Mouse (Mus musculus) megakaryocyte, embryonic 14.5 days (primary cell): ENCODE measurements around the gene Rnf43. TPM values are rescaled to one million over a fixed set of nuclear protein-coding genes. Genes with fewer than 3 reads are reported as not detected.

ENCODE experiments used
- H3K27me3 ChIP-seq: replicated peaks from 2 replicates; pipeline ENCODE3; 2012; ENCODE audit warnings: inconsistent platforms
- H3K36me3 ChIP-seq: replicated peaks from 2 replicates; pipeline ENCODE3; 2012; ENCODE audit warnings: low read length, inconsistent platforms, mixed read lengths
- H3K4me1 ChIP-seq: 2 replicates; pipeline ENCODE4 v1.6.1; 2012; ENCODE audit warnings: inconsistent platforms
- H3K4me3 ChIP-seq: replicated peaks from 2 replicates; pipeline ENCODE3; 2012; ENCODE audit warnings: moderate library complexity, mild to moderate bottlenecking, inconsistent platforms
- H3K9me3 ChIP-seq: 2 replicates; pipeline ENCODE4 v1.6.1; 2012; ENCODE audit warnings: inconsistent platforms
- FLI1 ChIP-seq: IDR thresholded peaks from 2 replicates; pipeline ENCODE4 v1.6.1; 2012; ENCODE audit warnings: low read length, inconsistent platforms, mixed read lengths
- GATA1 ChIP-seq: IDR thresholded peaks from 3 replicates; pipeline ENCODE4 v1.6.1; 2012; ENCODE audit warnings: mixed read lengths, low read length, inconsistent platforms, borderline replicate concordance
- polyA plus RNA-seq: library from polyadenylated mRNA; stranded (reverse); fragments of >175 nt; gene quantifications from 2 replicates; pipeline ENCODE4 v1.2.3, GENCODE M21; 2012; ENCODE audit warnings: low replicate concordance; ENCODE audit not compliant: insufficient read depth

Gene Rnf43
- polyA plus RNA-seq, 1 experiment = 1.0 TPM

DNA sequence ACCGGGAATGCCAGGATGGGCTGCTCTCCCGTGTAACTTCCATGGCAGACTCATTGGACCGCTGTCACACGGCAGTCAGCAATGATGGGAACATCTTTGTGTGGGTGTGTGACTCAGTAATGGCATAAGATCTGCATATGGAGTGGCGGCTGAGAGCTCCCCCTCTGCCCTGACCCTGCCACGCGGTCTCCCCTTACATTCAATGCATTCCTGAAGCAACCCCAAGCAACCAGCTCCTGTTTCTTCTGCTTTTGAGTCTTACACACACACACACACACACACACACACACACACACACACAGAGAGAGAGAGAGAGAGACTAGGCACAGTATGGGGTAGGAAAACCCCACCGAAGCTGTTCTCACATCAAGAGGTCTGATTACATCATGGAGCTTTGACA, 45.0 kb downstream of the Rnf43 start:
- Histone ChIP-seq H3K36me3 (peaks cover 28% of the 10 kb centered on the region), H3K4me1 (peaks cover 85% of the 10 kb centered on the region), H3K4me3 (peak overlapping the region; percentile 53), H3K27me3 (no peaks in the 10 kb centered on the region), H3K9me3 (no peaks in the 10 kb centered on the region)
- no peak for TF ChIP-seq GATA1
- no peak for TF ChIP-seq FLI1

GRCm38 (mm10) chr11:87708979-87709378, 46.5 kb downstream of the Rnf43 start:
- Histone ChIP-seq H3K4me1 (peaks cover 79% of the 10 kb centered on the region), H3K4me3 (no peak overlapping the region), H3K27me3 (no peaks in the 10 kb centered on the region), H3K9me3 (no peaks in the 10 kb centered on the region), H3K36me3 (peaks cover 22% of the 10 kb centered on the region)
- TF ChIP-seq FLI1 (no peak), GATA1 (no peak)

GRCm38 (mm10) chr11:87709513-87710261, 47.2 kb downstream of the Rnf43 start:
- H3K4me1 ChIP-seq = peaks cover 72% of the 10 kb centered on the region
- H3K27me3 ChIP-seq = no peaks in the 10 kb centered on the region
- H3K9me3 ChIP-seq = no peaks in the 10 kb centered on the region
- peak overlapping the region; percentile 11 for H3K4me3 ChIP-seq
- TF ChIP-seq FLI1 = no peak
- no peak for TF ChIP-seq GATA1
- peaks cover 15% of the 10 kb centered on the region for H3K36me3 ChIP-seq

- no peak overlapping the region for H3K4me3 ChIP-seq
- H3K36me3 ChIP-seq = peaks cover 11% of the 10 kb centered on the region
- peaks cover 72% of the 10 kb centered on the region for H3K4me1 ChIP-seq
- no peak for TF ChIP-seq FLI1
- TF ChIP-seq GATA1 = no peak
- no peaks in the 10 kb centered on the region for H3K9me3 ChIP-seq
- no peaks in the 10 kb centered on the region for H3K27me3 ChIP-seq
Measured at GRCm38 (mm10) chr11:87710262-87710615, 47.7 kb downstream of the Rnf43 start.

DNA sequence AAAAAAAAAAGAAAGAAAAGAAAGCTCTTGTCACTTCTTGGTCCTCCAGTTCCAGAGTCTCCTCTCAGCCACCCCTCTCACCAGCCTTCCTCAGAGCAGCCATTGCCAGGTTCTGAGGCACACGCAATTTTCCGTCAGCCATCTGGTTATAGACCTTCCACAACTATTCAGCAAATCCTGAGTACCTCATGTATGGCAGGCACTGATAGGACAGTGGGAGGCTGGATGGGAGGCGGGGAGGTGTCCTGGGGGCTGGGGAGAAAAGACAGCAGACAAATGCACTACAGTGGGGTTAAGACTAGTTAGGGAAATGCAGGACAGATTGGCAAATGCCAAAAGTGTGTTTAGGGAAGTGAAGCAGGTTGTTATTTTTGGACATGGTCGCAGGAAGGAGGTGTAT, 49.7 kb downstream of the Rnf43 start:
- no peaks in the 10 kb centered on the region for H3K36me3 ChIP-seq

DNA sequence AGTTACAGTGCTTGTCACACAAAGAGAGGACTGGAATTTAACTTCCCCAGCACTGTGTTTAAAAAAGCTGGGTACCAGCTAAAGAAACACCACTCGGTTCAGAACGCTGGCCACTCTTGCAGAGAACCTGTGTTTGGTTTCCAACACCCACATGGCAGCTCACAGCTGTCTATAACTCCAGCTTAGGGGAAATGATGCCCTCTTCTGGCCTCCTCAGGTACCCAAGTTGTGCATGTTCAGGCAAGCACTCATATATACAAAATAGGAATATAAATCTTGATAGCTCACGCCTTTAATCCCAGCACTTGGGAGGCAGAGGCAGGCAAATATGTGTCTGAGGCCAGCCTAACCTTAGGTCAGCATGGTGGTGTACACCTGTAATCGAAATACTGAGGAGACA, 53.5 kb downstream of the Rnf43 start:
- Histone ChIP-seq H3K4me3 (no peak overlapping the region), H3K9me3 (peaks cover 14% of the 10 kb centered on the region), H3K36me3 (peaks cover 12% of the 10 kb centered on the region), H3K4me1 (peaks cover 53% of the 10 kb centered on the region), H3K27me3 (peaks cover 2% of the 10 kb centered on the region)
- TF ChIP-seq FLI1 (no peak), GATA1 (no peak)

More for the DNA sequence above, 49.7 kb downstream of the Rnf43 start:
- no peak for TF ChIP-seq GATA1
- TF ChIP-seq FLI1 = no peak
- H3K9me3 ChIP-seq = peaks cover 6% of the 10 kb centered on the region
- peaks cover 78% of the 10 kb centered on the region for H3K4me1 ChIP-seq
- H3K4me3 ChIP-seq = peak overlapping the region; percentile 14
- no peaks in the 10 kb centered on the region for H3K27me3 ChIP-seq

GRCm38 (mm10) chr11:87719526-87719925, 57.0 kb downstream of the Rnf43 start:
- no peak overlapping the region for H3K4me3 ChIP-seq
- peaks cover 20% of the 10 kb centered on the region for H3K9me3 ChIP-seq
- H3K27me3 ChIP-seq = peaks cover 2% of the 10 kb centered on the region
- H3K4me1 ChIP-seq = peaks cover 52% of the 10 kb centered on the region
- TF ChIP-seq FLI1 (no peak), GATA1 (no peak)
- H3K36me3 ChIP-seq = peaks cover 23% of the 10 kb centered on the region

- Histone ChIP-seq H3K4me1 (peaks cover 57% of the 10 kb centered on the region), H3K27me3 (peaks cover 2% of the 10 kb centered on the region), H3K4me3 (no peak overlapping the region), H3K9me3 (peaks cover 20% of the 10 kb centered on the region), H3K36me3 (peaks cover 23% of the 10 kb centered on the region)
- no peak for TF ChIP-seq FLI1
- TF ChIP-seq GATA1 = no peak
Measured at GRCm38 (mm10) chr11:87720324-87720723, 57.8 kb downstream of the Rnf43 start.

- Histone ChIP-seq H3K27me3 (peaks cover 2% of the 10 kb centered on the region), H3K9me3 (peaks cover 15% of the 10 kb centered on the region), H3K36me3 (peaks cover 23% of the 10 kb centered on the region), H3K4me3 (no peak overlapping the region), H3K4me1 (peaks cover 57% of the 10 kb centered on the region)
- TF ChIP-seq GATA1 (no peak), FLI1 (no peak)
Measured at GRCm38 (mm10) chr11:87720839-87721238, 58.3 kb downstream of the Rnf43 start.

DNA sequence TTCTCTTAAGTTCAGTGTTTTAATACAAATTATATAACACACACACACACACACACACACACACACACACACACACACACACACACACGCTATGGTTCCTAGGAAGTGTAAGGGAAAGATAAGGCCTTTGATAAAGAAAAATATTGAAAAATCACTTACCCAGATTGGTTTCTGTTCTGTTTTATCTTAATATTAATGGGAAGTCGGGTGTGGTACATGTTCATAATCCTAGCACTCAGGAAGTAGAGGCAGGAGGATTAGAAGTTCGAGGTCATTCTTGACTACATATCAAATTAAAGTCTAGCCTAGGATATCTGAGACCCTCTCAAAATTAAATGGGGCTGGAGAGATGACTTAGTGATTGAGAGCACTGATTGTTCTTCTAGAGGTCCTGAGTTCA, 59.6 kb downstream of the Rnf43 start:
- H3K36me3 ChIP-seq = peaks cover 23% of the 10 kb centered on the region
- peaks cover 57% of the 10 kb centered on the region for H3K4me1 ChIP-seq
- TF ChIP-seq GATA1 = no peak
- no peak overlapping the region for H3K4me3 ChIP-seq
- peaks cover 2% of the 10 kb centered on the region for H3K27me3 ChIP-seq
- H3K9me3 ChIP-seq = peaks cover 13% of the 10 kb centered on the region
